Comparison of ENCODE assay signal across 8 mouse cellular contexts in the genomic region with DNA sequence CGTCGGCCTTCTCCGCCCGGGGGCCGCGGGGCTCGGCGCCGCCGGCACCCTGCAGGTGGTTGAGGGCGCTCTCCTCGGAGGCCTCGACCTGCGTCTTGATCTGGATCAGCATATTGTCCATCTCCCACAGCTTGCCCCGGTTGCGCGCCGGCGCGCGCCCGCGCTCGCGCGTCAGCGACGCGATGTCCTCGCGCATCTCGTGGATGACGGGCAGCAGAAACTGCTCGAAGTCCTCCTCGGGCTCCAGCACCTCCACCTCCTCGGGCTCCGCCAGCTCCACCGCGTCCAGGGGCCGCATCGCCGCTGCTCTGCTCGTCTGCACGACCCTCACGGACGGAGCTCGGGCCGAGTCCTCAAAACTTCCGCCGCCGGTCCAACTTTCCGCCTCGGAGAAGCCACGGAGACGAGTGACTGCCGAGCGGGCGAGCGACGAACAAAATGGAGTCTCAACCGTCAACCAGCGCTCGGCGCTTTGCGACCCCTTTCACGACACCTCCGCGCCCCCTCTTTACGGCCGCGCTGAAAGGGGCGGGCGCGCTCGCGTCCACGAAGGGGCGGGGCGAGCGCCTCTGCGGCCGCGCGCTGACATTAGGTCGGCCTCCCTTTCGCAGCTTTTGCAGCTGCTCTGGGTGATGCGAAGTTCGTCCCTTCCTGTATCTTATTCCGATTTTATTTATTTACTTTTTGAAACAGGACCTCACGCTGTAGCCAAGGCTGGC. TPM values are rescaled to one million over a fixed set of nuclear protein-coding genes. Genes with fewer than 3 reads are reported as not detected.
A peak's percentile ranks its signal among the peaks of the same experiment; 100 is the strongest.
DNase-seq lines count a peak whose midpoint lies in the region; ATAC-seq and TF ChIP-seq lines count a peak whose summit lies in the region.
"Not testable (repeated sequence)": the region's sequence is repeated elsewhere in the genome, so short reads cannot be mapped to it uniquely, and the experiment has no call there.

A gene (minus strand): TSS at position 477 of the 719 bp plus-strand sequence.

- TF ChIP-seq POLR2A in bone marrow, adult 2 months (IDR thresholded peaks at IDR 0.05; ENCODE audit: borderline replicate concordance, control insufficient read depth, low read depth, low read length): peak; percentile 91; the same call in 1 of the 2 replicates
- TF ChIP-seq POLR2A in limb, embryonic 14.5 days (IDR thresholded peaks at IDR 0.05; ENCODE audit: borderline replicate concordance, extremely low read depth, insufficient read depth, insufficient read length): 0 out of 2 replicates have a peak, but pooled peaks have one; percentile 51

- DNase-seq in 416B (ENCODE audit: low read depth): peak; percentile 96
- DNase-seq in heart, adult 8-10 months (ENCODE audit: low spot score): peak; percentile 92
- peak; percentile 94 for DNase-seq in kidney, adult 9 months
- peak; percentile 93 for DNase-seq in limb, embryonic 14.5 days (ENCODE audit: low spot score)
- DNase-seq in midbrain, postnatal 0 days (ENCODE audit: low spot score): peak; percentile 97
- DNase-seq in spleen, postnatal 14 days (ENCODE audit: low spot score in 2 of 2): peak; percentile 91 to 92

- not testable (repeated sequence) for TF ChIP-seq CTCF in bone marrow, adult 2 months (IDR thresholded peaks at IDR 0.05; ENCODE audit: control insufficient read depth, insufficient read depth, low read length); midbrain, postnatal 0 days (IDR thresholded peaks at IDR 0.05)

- not testable (repeated sequence) for H3K27me3 ChIP-seq in embryonic facial prominence, embryonic 15.5 days; limb, embryonic 14.5 days (ENCODE audit: control insufficient read depth, insufficient read depth, low read length); midbrain, postnatal 0 days (ENCODE audit: insufficient read depth, low read length)

- H3K4me2 ChIP-seq in embryonic facial prominence, embryonic 15.5 days (replicated peaks): peak within 1 kb of the TSS; percentile 71
- peak within 1 kb of the TSS; percentile 72 for H3K4me2 ChIP-seq in limb, embryonic 14.5 days (replicated peaks; ENCODE audit: low read depth, low read length, severe bottlenecking)
- H3K4me2 ChIP-seq in midbrain, postnatal 0 days (ENCODE audit: low read depth, low read length, poor library complexity, severe bottlenecking): peak within 1 kb of the TSS; percentile 48

- peak within 1 kb of the TSS; percentile 68 for H3K9ac ChIP-seq in embryonic facial prominence, embryonic 15.5 days
- peak within 1 kb of the TSS; percentile 78 for H3K9ac ChIP-seq in limb, embryonic 14.5 days (ENCODE audit: low read depth, low read length, severe bottlenecking)
- H3K9ac ChIP-seq in midbrain, postnatal 0 days (replicated peaks; ENCODE audit: low read length, poor library complexity, severe bottlenecking): peak within 1 kb of the TSS; percentile 79

- H3K9me3 ChIP-seq in embryonic facial prominence, embryonic 15.5 days (replicated peaks); limb, embryonic 14.5 days (ENCODE audit: control insufficient read depth, low read length); midbrain, postnatal 0 days (ENCODE audit: low read length): not testable (repeated sequence)

- peak within 1 kb of the TSS; percentile 98 for H3K27ac ChIP-seq in bone marrow, adult 2 months (ENCODE audit: control insufficient read depth, insufficient read depth, low read depth, low read length, poor library complexity)
- H3K27ac ChIP-seq in embryonic facial prominence, embryonic 15.5 days (replicated peaks): peak within 1 kb of the TSS; percentile 98
- H3K27ac ChIP-seq in limb, embryonic 14.5 days (replicated peaks; ENCODE audit: low read depth, low read length): peak within 1 kb of the TSS; percentile 93
- peak within 1 kb of the TSS; percentile 91 for H3K27ac ChIP-seq in midbrain, postnatal 0 days (ENCODE audit: low read depth, low read length)

- H3K4me3 ChIP-seq in bone marrow, adult 2 months (replicated peaks; ENCODE audit: control insufficient read depth, low read depth, low read length): peak within 1 kb of the TSS; percentile 67
- H3K4me3 ChIP-seq in embryonic facial prominence, embryonic 15.5 days (replicated peaks): peak within 1 kb of the TSS; percentile 67
- H3K4me3 ChIP-seq in limb, embryonic 14.5 days (replicated peaks; ENCODE audit: low read length): peak within 1 kb of the TSS; percentile 66
- peak within 1 kb of the TSS; percentile 64 for H3K4me3 ChIP-seq in midbrain, postnatal 0 days (ENCODE audit: low read depth, low read length)

- H3K36me3 ChIP-seq in embryonic facial prominence, embryonic 15.5 days: peaks cover 16% of the 10 kb centered on the region; the same call in 1 of the 2 replicates
- peaks cover 12% of the 10 kb centered on the region; the same call in 1 of the 2 replicates for H3K36me3 ChIP-seq in limb, embryonic 14.5 days (ENCODE audit: control insufficient read depth, insufficient read depth, low read length)
- H3K36me3 ChIP-seq in midbrain, postnatal 0 days (ENCODE audit: insufficient read depth, low read length): not testable (repeated sequence)

- ATAC-seq in embryonic facial prominence, embryonic 15.5 days (ENCODE audit: insufficient number of reproducible peaks, low FRiP score, low TSS enrichment, low read depth): peak; percentile 83
- ATAC-seq in limb, embryonic 14.5 days (ENCODE audit: low FRiP score, low read depth): peak; percentile 84
- peak; percentile 85 for ATAC-seq in midbrain, postnatal 0 days (ENCODE audit: low FRiP score)

- not testable (repeated sequence) for H3K4me1 ChIP-seq in bone marrow, adult 2 months (ENCODE audit: control insufficient read depth, insufficient read depth, low read length); limb, embryonic 14.5 days (ENCODE audit: control insufficient read depth, insufficient read depth, low read length); midbrain, postnatal 0 days (ENCODE audit: insufficient read depth, low read length)
- H3K4me1 ChIP-seq in embryonic facial prominence, embryonic 15.5 days: peaks cover 12% of the 10 kb centered on the region

- WGBS in bone marrow, adult 2 months: under 1% methylated on average over 90 of the region's 90 CpGs
- under 1% methylated on average over 90 of the region's 90 CpGs for WGBS in embryonic facial prominence, embryonic 15.5 days
- WGBS in limb, embryonic 14.5 days: under 1% methylated on average over 66 of the region's 90 CpGs
- under 1% methylated on average over 88 of the region's 90 CpGs for WGBS in midbrain, postnatal 0 days

RNA-seq across cellular contexts. Expression of the gene that starts here (rescaled TPM):
- 122 and 153 TPM in 2 replicates for polyA plus RNA-seq in bone marrow, adult 2 months (2011; ENCODE audit: insufficient read depth, insufficient read length, low replicate concordance, missing spikeins)
- polyA plus RNA-seq in embryonic facial prominence, embryonic 15.5 days (2015; fragmentation: Nextera tagmentation; extraction: Ambion mirVana): 531 and 564 TPM in 2 replicates
- total RNA-seq in heart, adult 8-10 months (2022): 100 to 1,000 TPM; 261 to 277 (median 272) TPM
- polyA plus RNA-seq in limb, embryonic 14.5 days (2012; rRNA removed): 260 and 273 TPM in 2 replicates
- polyA plus RNA-seq in limb, embryonic 14.5 days (2014; fragmentation: Nextera tagmentation; extraction: Ambion mirVana): 638 and 692 TPM in 2 replicates
- 288 and 318 TPM in 2 replicates for total RNA-seq in midbrain, postnatal 0 days (2014; rRNA removed)
- polyA plus RNA-seq in midbrain, postnatal 0 days (2015; fragmentation: Nextera tagmentation; extraction: Ambion mirVana): 425 and 441 TPM in 2 replicates

Comparison
In these comparisons a context has a peak if more than half of its experiments do, and no peak if none do; other contexts are left out.
1. Peak in every context shown above with its lines: DNase-seq, ATAC-seq, H3K4me3 ChIP-seq and H3K27ac ChIP-seq.